Mouse (Mus musculus): ENCODE data around the gene Zbtb24.

Zbtb24 gene

GRCm38 (mm10) chr10:41470693-41471092 lies 20.5 kb downstream of the Zbtb24 start:
- no peak for DNase-seq

GRCm38 (mm10) chr10:41472534-41472933 lies 22.4 kb downstream of the Zbtb24 start:
- no peak for DNase-seq

- DNase-seq: no peak
Observed at GRCm38 (mm10) chr10:41472962-41473481, 22.8 kb downstream of the Zbtb24 start.

- peak; percentile 36 for DNase-seq
Observed at GRCm38 (mm10) chr10:41473782-41474468, 23.7 kb downstream of the Zbtb24 start.

- DNase-seq: no peak
Observed at GRCm38 (mm10) chr10:41474981-41475391, 24.8 kb downstream of the Zbtb24 start.

GRCm38 (mm10) chr10:41476171-41477017 lies 26.2 kb downstream of the Zbtb24 start, which contains the start of gene Mical1:
Gene Mical1 (plus strand): TSS chr10:41476314.
- DNase-seq: peak; percentile 83

- no peak for DNase-seq
Observed at GRCm38 (mm10) chr10:41477018-41477277, 26.8 kb downstream of the Zbtb24 start.

- DNase-seq: peak; percentile 70
Observed at GRCm38 (mm10) chr10:41477278-41478181, 27.3 kb downstream of the Zbtb24 start.

GRCm38 (mm10) chr10:41479961-41480360 lies 29.8 kb downstream of the Zbtb24 start:
- no peak for DNase-seq

- DNase-seq: peak; percentile 66
Observed at GRCm38 (mm10) chr10:41480938-41481880, 31.0 kb downstream of the Zbtb24 start.

- DNase-seq: no peak
Observed at GRCm38 (mm10) chr10:41482446-41482845, 32.3 kb downstream of the Zbtb24 start.

- DNase-seq: no peak
Observed at GRCm38 (mm10) chr10:41485778-41486177, 35.6 kb downstream of the Zbtb24 start.

- DNase-seq: no peak
Observed at GRCm38 (mm10) chr10:41486506-41487170, 36.5 kb downstream of the Zbtb24 start.

- no peak for DNase-seq
Observed at GRCm38 (mm10) chr10:41488877-41489276, 38.7 kb downstream of the Zbtb24 start.

- no peak for DNase-seq
Observed at GRCm38 (mm10) chr10:41489294-41489693, 39.1 kb downstream of the Zbtb24 start.

- DNase-seq: peak; percentile 94
Observed at GRCm38 (mm10) chr10:41489708-41490517, 39.7 kb downstream of the Zbtb24 start, which contains the start of the genes Smpd2 and Ppil6. Gene Smpd2 (minus strand): TSS chr10:41490369. Gene Ppil6 (plus strand): TSS chr10:41490439.

- no peak for DNase-seq
Observed at GRCm38 (mm10) chr10:41490518-41490873, 40.3 kb downstream of the Zbtb24 start.

- DNase-seq: no peak
Observed at GRCm38 (mm10) chr10:41491111-41491510, 40.9 kb downstream of the Zbtb24 start.

GRCm38 (mm10) chr10:41500941-41501340 lies 50.8 kb downstream of the Zbtb24 start:
- DNase-seq: no peak

- DNase-seq: no peak
Observed at GRCm38 (mm10) chr10:41504996-41505395, 54.8 kb downstream of the Zbtb24 start.

Data from liver (tissue).